Mouse (Mus musculus): Measurements from ENCODE around the gene Rplp1.

- TF ChIP-seq GATA1 (IDR thresholded peaks at IDR 0.05; ENCODE audit: low read length) (no peak), TAL1 (IDR thresholded peaks at IDR 0.05; ENCODE audit: low read length) (no peak)
Observed at GRCm38 (mm10) chr9:61898401-61898800, 15.9 kb downstream of the Rplp1 start.
